Mouse (Mus musculus) left cerebral cortex, postnatal 10 days (tissue): Measurements from ENCODE around the gene Gm20388. TPM values are rescaled to one million over a fixed set of nuclear protein-coding genes. Genes with fewer than 3 reads are reported as not detected.

Experiments
- DNase-seq, 2 experiments: peaks; one replicate each; pipeline ENCODE4 v3.0.0; 2021 to 2022; ENCODE audit warnings: low spot score in 2 of 2, mixed read lengths in 1 of 2; ENCODE audit errors: extremely low spot score in 1 of 2
- intact Hi-C: fragments of 180-260 bp; cut with DNase I; formaldehyde crosslinking; loops from one replicate; pipeline ENCODE4 v1.15.1; 2025
- total RNA-seq, 2 experiments: library from RNA; stranded (reverse); gene quantifications; 2 replicates each; pipeline ENCODE4 v1.2.3; 2021

Gene Gm20388
- total RNA-seq, 2 experiments from 2014 or later, result 4.4 to 9.0 TPM

DNA sequence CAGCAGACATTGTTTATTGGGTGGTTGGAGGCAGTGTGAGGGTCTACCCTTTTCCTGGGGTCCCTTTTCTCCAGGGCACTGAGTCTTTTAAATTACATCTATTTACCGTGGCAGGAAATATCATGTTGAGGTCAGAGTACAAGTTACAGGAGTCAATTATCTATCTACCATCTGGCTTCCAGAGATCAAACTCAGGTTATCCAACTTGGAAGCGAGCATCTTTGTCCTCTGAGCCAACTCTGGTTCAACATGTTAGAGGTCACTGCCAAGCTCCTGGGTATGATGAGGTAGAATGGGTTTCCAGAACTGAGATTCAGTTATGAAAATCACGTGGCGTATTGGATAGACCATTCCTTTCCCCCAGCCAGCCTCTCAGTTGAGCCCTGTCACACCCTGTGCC is 2944.5 kb downstream of the Gm20388 start:
- DNase-seq, result no peak
- intact Hi-C loops, result no loop called here

DNA sequence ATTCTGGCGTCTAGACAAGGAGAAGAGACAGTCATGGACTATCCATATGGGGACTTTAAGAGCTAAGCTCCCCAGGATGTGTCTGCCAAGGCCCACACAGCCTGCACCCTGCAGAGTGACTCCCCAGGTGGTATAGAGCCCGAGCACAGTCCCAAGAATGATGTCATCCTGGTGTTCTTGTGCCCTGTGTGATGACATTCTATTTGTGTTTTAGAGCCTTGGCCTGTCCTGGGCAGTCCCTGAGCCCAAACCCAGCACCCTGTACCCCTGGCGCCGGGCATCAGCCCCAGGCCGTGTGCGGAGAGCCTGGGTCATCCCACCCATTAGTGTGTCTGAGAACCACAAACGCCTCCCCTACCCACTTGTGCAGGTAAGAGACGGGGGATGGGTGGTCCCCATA is 2945.6 kb downstream of the Gm20388 start:
- intact Hi-C loops, result no loop called here
- no peak for DNase-seq

DNA sequence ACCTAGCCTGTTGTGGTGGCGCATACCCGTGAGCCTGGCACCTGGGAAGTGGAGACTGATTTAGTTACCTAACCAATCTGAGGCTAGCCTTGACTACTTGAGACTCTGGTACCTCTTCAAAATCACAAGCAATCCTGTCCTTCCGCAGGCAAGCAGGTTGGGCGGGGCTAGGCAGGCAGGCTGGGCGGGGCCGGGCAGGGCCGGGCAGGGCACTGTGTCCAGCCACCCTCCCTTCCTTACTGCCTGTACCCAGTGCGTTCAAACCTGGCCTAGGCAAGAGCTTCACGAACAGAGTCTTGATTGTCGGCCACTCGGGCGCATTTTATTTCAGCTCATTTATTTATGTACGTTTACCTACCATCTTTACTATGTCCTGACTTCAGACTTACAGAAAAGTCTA is 2949.2 kb downstream of the Gm20388 start:
- intact Hi-C loops, result no loop called here
- no peak for DNase-seq

DNA sequence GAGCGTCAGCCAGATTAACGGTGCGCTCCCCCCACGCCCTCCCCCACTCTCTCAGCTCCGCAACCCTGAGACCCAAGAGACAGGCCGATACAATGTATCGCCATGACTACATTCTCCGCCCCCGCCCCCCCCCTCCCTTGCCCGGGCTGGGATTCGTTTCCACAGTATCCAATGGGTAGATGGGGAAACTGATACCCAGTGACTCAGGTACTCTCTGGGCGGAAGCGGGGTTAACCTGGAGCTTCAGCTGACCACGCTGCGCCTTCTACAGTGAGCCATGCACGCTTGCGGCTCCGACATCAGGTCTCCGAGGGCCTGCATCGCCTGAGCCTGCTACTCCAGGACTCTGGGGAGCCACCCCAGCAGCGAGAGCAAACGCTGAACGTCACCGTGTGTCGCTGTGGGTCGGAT is 2954.1 kb downstream of the Gm20388 start:
- intact Hi-C loops, result no loop called here
- no peak for DNase-seq

DNA sequence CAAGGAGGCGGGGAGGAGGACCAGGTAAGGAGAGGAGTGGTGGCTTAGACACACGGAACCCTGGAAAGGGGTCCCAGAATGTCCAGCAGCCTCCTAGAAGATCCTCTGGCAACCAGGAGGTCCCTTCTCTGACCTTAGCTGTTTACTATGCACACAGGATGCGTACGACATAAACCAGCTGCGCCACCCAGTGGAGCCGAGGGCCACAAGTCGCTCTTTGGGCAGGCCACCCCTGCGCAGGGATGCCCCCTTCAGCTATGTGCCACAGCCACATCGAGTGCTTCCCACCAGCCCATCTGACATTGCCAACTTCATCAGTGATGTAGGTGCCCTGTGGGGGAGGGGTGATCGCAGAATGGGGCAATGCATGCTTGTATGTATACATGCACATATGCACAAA is 2954.8 kb downstream of the Gm20388 start:
- DNase-seq, result no peak
- intact Hi-C loops, result no loop called here

DNA sequence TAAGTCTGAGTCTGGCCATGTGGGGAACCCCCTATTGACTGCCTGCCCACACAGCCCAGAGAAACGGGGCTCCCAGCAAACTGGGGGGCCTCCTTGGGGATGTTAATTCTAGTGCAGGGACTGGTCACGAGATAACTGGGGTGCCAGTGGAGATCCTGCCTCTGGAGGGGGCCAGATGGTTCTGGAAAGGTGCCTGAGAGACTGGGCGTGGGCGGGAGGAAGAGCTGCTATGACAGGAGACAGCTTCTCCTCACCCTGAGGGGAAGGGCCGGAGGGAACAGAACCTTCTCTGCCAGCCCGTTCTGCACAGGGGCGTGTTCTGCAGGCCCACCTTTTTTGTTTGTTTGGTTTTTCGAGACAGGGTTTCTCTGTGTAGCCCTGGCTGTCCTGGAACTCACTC is 2955.6 kb downstream of the Gm20388 start:
- DNase-seq, result no peak
- intact Hi-C loops, result no loop called here

DNA sequence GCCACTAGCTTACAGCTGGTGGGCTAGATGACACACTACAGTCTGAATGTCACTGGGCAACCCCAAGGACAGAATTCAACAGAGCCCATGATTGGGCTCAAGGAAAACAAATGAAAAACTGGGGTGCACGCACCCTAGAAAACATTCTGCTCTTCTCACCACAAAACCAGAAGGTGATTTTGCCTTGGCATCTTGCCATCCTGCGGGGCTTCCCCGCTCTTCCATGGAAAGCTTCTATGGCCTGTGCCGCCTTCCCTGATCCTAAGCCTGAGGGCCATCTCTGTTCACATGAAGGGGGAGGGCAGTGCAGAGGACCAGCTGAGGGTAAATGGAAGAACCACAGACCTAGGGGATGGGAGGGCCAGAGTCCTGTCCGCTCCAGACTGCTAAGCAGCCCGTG is 2957.3 kb downstream of the Gm20388 start:
- DNase-seq, result no peak
- intact Hi-C loops, result no loop called here

DNA sequence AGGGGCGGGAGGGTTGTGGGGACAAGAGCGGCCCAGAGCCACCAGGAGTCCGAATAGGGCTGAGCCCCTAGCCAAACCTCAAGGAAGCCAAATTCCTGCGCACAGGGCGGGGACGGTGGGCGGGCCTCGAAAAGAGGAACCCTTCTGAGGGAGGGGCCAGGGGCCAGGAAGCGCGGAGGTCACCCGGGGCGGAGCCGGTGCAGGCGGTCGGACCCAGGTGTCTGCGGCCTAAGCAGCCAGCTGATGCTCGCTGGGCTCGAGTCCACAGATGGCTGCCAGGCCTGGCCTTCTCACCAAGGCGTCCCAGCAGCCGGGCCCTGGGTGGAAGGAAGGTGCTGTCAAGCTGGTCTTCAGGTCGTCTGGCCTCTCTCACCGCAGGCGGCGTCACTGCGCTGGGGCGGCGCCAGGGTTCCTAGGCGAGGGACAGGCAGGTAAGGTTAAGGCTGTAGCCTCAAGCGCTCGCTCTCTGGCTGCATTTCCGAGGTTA is 2959.8 kb downstream of the Gm20388 start:
- intact Hi-C loops, result no loop called here
- DNase-seq, result peak in 1 of 2 experiments; percentile 59

DNA sequence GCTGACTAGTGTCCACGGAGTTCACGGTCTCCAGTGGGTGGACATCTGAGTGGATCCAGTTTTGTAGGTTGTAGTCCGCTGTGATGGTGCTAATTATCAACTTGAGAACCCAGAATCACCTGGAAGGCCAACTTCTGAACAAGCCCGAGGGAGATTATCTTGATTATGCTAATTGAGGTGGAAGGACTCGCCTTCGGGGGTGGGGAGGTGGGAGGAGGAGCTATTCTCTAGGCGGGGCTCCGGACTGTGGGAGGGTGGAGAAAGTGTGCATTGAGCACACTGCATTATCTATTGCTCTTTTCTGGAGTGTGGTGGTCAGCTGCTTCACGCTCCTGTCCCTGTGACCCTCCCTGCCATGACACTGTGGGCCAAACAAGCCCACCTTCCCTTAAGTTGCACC is 2961.0 kb downstream of the Gm20388 start:
- intact Hi-C loops, result no loop called here
- DNase-seq, result no peak

DNA sequence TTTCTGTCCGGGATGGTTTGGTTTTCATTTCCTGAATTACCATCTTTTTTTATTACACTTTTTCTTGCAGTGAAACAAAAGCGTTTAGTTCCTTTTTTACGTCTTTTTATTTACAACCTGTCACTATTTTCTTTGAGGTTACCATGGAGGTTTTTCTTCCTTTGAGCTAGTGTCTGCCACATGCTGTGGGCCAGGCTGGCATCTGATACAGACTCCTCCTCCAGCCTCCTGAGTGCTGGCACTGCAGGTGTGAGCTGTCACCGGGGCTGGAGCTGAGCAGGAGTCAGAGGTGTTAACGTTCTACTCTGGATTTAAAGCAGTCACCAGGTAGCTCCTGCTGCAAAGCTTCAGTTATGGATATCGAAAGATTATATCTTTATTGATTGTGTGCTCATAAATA is 2962.5 kb downstream of the Gm20388 start:
- intact Hi-C loops, result no loop called here

DNA sequence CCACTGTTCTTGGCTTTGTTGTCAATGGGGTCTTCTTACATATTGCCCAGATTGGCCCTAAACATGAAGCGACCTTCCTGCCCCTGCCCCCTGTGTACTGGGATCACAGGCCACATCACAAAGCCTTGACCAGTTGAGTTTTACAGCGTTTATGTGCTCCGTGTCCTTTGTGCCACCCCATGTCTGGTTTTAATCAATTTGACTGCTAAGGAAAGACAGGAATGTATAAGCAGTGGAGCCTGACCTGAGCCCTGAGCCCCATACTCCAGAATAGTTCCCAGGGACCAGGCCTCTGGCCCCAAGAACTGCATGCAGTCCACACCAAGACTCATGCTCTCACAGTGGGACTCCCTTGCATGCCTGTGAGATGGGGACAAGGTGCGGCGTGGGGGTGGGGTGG is 2964.5 kb downstream of the Gm20388 start:
- intact Hi-C loops, result no loop called here

More for the DNA sequence above, 2962.5 kb downstream of the Gm20388 start:
- no peak for DNase-seq

DNA sequence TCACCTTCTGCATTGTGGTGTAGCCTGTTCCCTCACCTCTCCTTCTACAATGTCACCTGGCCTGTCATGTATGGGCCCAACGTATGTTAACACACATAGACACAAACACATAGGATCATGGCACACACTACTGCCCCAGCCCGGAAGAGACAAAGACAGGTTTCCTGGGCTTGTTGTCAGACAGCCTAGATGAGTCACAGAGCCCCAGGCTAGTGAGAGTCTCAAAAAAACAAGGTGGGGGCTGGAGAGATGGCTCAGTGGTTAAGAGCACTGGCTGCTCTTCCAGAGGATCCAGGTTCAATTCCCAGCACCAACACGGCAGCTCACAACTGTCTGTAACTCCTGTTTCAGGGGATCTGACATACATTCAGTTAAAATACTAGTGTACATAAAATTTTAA is 2967.6 kb downstream of the Gm20388 start:
- intact Hi-C loops, result no loop called here
- DNase-seq, result no peak

More for the DNA sequence above, 2964.5 kb downstream of the Gm20388 start:
- no peak for DNase-seq

DNA sequence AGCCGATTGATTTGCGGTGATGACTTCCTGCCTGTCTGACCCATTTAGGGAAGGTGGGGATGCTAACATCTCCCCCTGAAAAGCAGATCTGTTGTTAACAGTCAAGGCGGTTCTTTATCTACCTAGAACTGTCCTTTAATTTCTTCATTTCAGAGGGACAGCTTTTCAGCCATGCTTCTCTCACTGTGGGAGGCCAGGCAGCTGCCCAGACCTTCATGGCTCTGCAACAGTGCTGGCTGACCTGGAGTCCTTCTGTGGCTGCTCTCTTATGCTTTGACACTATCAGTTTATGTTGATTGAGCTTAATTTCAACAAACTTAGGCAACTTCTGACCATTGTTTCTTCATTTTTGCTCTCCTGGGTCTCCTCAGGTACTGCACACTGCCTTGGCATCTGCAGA is 2969.7 kb downstream of the Gm20388 start:
- intact Hi-C loops, result no loop called here
- no peak for DNase-seq

DNA sequence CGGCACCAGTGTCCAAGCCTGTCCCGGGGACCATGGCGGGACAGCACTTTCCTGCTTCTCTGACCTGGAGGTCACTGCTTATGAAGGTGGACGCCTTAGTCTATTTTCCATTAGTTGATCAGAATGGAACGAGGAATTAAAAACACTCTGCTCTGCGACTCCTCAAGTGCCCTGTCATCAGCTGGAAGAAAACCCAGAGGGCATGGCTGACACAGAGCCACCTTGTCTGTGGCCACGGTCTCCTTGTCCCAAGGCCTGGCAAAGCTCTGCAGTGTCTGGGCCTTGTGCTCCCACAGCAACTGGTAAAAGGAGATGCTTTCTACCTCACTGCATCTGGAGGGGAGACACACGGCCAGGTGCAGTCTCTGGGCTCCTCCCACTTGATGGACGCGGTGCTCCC is 2973.0 kb downstream of the Gm20388 start:
- intact Hi-C loops, result no loop called here
- no peak for DNase-seq

DNA sequence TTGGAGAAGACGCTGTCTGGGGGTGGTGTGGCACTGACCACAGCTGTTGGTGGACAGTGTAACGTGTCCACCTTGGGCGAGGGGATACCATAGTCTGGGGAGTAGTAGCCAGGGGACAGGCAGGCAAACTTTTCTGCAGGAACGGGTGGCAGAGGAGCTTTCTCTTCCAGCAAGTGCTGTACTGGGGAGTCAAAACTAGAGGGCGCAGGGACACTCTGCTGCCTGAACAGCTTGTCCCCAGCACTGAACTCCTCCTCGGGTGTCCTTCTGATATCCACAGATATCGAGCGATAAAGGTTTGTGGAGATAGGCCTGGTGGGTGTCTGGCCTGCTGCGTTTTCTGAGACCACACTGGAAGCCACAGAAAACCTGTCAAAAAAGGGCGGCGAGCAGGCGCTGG is 2980.8 kb downstream of the Gm20388 start:
- intact Hi-C loops, result no loop called here
- DNase-seq, result no peak

DNA sequence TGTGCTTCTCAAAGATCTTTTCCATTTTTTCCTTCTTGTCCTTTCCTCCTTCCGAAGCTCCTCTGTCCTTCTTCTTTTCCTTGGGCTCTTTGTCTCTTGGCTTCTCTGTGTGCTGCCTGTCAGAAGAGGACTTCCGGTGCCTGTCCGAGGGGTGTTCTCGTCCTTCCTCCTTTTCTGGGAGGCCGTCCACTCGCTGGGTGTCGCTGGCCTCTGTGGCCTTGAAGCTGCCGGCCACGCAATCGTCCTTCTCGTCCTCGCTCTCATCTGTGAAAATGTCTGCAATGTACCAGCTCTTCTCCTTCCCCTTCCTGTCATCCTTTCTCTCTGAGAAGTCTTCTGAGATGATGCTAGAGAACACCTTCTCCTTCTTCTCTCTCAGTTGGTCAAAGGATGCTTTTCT is 2982.8 kb downstream of the Gm20388 start:
- intact Hi-C loops, result no loop called here

DNA sequence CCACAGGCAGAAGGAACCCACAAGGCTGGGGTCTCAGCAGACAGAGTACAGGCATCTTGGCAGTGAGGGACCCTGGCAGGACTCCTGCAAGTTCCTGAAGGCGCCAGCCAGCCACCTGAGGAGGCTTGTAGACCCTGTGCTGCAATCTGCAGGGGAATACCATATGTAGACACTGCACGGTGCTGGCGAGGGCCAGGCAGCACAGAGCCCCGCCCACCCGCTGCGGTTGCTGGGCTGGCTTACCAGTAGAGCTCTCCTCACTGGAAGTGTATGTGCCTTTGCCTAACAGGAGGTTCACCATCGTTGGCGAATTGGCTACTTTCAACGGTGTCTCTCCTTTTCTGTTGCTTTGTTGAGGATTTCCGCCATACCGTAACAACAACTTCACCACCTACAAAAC is 2985.7 kb downstream of the Gm20388 start:
- DNase-seq, result no peak
- intact Hi-C loops, result no loop called here

More for the DNA sequence above, 2982.8 kb downstream of the Gm20388 start:
- DNase-seq, result no peak

DNA sequence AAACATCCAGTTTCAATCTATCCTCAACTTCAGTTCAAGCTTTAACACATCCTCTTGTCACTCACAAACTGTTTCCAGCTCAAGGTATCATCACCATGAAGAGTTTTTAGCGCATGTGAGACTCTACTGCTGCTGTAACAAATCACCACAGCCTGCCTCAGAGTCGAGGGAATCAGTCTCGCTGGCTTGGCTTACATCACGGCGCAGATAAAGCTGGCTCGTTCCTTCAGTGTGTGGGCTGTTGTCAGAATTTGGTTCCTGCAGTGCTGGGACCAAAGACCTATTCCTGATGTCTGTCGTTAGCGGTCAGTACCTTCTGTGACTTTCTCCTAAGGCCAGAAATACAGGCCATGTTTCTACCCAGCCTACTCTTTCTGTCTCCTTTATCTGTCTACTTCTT is 2986.6 kb downstream of the Gm20388 start:
- intact Hi-C loops, result no loop called here
- no peak for DNase-seq

DNA sequence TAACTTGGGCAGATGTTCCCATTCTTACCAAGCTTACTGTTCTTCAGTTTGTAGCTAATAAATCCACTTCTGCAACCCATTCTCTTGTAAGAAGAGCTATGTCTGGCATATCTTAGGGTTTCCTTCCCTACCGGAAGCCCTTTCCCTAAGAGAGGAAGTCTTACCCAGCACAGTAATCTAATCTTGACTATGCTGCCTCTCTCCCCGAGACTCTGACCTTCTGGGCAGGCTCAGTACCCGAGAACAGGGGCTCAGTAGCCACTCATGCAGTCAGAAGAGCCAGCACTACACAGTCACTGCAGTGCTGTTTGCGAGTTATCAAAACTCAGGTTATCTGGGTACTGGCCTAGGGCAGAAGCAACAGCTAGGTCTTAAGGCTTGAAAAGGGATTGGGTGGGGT is 2987.4 kb downstream of the Gm20388 start:
- DNase-seq, result no peak
- intact Hi-C loops, result no loop called here

DNA sequence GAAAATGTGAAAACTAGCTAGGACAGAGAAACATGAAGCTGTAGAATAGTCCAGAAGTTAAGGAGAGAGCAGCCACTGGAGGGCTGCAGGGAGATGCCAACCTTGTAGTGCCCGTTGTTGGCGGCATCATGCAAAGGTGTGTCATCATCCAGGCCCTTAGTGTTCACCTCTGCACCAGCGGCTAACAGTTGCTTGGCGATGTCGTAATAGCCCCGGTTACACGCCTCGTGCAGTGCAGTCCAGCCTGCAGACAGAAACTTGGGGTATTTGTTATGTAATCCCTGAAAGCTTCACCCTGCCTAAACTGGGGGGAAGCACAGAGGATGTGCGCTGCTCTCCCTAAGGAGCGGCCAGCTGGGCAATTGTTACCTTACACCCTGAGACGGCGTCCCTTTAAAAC is 2987.8 kb downstream of the Gm20388 start:
- intact Hi-C loops, result no loop called here
- no peak for DNase-seq

DNA sequence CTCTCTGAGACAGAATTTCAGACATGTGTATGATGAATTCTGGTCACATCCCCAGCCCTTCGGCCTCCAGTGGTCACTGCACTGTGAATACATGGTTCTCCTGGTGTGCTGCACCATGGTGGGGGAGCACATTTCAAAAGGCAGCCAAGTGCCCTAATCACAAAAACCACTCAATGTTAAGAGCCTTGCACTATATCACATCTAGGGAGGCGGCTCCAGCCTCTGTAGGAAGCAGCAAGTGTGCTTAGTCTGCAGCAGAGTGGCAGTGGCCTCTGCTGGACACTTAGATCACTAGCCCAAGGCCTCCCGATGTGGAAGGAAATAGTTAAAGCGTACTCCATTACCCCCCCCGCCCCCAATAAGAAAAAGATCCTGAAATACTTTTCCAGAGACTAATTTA is 2988.4 kb downstream of the Gm20388 start:
- DNase-seq, result no peak
- intact Hi-C loops, result no loop called here

DNA sequence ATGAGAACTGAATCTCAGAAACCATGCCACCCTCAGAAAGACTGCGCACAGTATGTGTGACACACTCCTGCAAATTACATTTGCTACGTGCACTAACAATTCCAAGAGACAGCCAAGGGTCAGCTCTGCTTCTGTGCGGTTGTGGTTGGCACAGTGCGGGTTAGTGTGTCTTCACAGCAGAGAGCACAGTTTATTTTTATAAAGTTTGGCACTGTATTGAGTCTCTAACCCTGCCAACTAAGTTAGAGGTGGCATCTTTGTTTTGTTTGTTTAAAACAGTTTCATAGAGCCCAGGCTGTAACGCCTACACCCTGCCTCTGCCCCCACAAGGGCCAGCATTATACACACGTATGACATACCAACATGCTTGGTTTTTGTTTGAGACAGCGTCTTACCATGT is 2990.8 kb downstream of the Gm20388 start:
- DNase-seq, result no peak
- intact Hi-C loops, result no loop called here
